Mouse (Mus musculus) thymus, postnatal 36 days (tissue): ENCODE data around the gene Lpcat1.
A peak's percentile ranks its signal among the peaks of the same experiment; 100 is the strongest.

ENCODE experiments used
- DNase-seq, 2 experiments: peaks; one replicate each; pipeline ENCODE4 v3.0.0; 2022; ENCODE audit warnings: mixed read lengths in 2 of 2

Gene Lpcat1

GRCm38 (mm10) chr13:73447478-73447877 lies 19.5 kb upstream of the Lpcat1 start:
- no peak for DNase-seq

GRCm38 (mm10) chr13:73448201-73448600 lies 18.8 kb upstream of the Lpcat1 start:
- no peak for DNase-seq

- no peak for DNase-seq
Measured at GRCm38 (mm10) chr13:73448723-73449122, 18.3 kb upstream of the Lpcat1 start.

DNA sequence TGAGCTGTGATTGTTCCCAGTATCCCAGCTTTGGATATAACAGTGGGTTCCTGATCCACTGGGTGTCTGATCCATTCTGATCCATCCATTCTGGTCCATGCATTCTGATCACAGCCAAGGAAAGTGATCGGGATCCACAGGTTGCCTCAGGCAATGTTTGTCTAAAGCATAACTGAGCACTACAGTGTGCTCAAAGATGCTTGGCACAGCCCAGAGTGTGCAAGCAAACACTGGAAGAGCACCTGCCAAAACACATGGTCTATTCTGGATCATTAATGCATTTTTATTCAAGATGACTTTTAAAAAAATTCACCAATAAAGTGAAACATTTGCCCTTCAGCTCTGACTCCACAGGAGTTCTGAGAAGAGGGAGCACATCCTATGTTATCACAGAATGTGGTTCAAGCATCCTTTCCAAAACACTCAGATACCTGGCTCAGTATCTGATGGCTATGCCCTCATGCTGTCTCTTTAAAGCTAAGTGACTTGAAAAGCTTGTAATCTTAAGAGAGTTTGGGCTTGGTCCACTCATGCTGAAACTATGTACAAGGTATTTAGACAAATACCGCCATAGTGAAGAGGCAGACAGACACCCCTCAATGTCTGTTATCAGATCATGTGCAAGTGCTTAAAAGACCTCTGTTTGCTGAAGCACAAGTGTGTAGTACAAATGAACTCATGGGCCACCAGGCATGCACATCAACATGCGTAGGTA lies 13.3 kb upstream of the Lpcat1 start:
- DNase-seq: no peak

- no peak for DNase-seq
Measured at GRCm38 (mm10) chr13:73455328-73455727, 11.7 kb upstream of the Lpcat1 start.

DNA sequence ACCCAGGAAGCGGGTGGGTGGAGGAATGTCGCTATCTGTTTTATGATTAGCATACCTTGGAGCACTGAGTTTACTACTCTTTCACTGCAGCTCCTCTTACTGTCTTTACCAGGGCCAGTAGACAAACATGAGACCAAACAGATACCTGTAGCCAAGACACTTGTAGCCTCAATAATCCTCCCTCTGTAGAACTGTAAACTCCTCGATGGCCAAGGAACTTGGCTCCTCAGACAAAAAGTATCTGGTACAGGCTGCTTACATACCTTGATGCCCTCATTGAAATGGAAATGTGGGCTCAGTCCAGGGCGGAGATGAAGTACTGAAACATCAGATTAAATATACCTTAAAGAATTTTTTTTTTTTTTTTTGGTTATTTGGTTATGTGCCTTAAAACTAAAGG lies 9.7 kb upstream of the Lpcat1 start:
- DNase-seq: no peak

DNA sequence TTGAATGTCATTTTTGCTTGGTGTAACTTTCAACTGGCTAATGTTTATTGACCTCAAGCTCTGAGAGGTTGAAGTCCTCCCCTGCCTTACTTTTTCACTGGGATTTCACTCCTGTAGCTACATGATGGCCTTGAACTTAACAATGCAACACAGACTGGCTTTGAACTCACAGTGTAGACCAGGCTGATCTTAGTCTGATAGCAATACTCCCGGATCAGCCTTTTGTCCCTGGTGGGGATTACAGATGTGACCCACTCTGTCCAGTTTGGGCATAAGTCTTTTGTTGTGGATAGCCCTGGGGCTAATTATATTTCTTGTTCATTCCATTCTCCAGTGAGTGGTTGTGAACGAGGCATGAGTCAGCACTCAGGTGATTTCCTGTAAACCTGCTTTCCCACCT lies 9.3 kb upstream of the Lpcat1 start:
- DNase-seq: no peak

GRCm38 (mm10) chr13:73458719-73459118 lies 8.3 kb upstream of the Lpcat1 start:
- no peak for DNase-seq

GRCm38 (mm10) chr13:73459189-73459850 lies 7.7 kb upstream of the Lpcat1 start:
- no peak for DNase-seq

DNA sequence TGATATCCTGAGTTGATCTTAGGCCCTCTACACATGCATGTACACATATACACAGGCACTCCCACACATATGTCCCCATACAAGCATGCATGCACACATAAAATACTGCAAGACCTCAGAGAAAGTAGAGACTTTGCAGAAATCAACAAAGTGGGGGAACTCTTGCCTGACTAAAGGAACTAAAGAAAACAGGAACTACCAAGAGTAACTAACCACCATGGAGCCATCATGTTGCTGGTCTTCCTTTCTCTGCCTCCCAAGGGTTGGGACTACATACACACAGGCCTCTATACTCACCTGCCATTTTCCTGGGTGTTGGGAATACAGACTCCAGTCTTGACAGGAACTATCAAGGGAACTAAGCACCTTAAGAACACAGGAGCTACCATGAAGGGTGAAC lies 5.4 kb upstream of the Lpcat1 start:
- DNase-seq: no peak

- no peak for DNase-seq
Measured at GRCm38 (mm10) chr13:73465156-73465555, 1.8 kb upstream of the Lpcat1 start.

DNA sequence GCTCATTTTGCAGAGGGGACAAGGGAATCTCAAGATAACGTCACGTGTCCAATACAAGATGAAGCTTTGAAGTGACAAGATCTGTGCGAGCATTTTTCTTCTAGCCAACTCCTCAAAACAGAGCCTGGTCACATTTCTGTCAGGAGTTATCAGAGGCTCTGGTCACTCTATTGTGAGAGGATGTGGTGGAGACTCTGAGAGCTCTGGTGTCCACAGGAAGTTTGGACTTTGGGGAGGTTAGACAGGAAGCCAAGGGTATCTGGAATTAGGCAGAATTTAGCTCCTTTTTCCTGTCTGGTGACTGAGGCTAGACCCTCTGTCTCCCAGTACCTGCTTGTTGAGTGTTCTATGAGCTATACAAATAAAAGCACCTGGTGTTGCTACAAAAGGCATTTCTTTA lies 586 bp upstream of the Lpcat1 start:
- no peak for DNase-seq

DNA sequence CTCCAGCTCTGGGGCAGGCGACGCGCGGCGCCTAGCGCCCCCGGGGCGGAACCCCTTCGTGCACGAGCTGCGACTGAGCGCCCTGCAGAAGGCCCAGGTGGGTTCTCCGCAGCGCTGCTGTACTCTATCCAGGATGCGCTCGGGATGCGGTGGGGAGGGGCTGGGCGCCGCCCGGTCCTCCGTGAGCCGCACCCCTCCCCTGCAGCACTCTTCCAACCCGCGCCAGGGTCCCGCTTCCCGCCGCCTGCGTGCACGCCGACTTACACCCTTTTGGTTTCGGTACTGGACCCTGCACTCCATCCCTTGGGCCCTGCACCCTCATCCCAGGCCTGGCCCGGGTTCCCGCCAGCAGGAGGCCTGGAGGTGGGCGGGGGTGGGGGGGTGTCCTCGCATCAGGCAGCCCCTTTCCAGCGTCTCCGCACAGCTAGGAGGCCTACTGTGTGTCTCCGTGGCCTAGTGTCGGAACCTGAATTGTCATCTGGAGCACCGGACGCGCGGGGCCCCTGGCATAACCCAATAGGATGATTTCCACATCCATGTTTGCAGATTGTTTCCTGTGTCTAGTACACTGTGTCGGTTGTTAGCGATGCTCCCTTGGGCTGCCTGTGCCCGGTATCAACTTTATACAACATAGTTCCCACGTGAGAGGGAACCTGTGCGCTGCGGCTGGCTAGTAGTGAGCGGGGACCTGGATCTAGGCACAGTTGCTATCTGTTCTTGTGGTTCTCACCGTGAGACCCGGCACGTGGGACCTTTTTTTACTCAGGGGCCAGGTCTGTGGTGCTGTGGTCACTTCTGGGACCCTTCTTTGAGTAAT lies 632 bp downstream of the Lpcat1 start:
- DNase-seq: peak; percentile 69 to 77

DNA sequence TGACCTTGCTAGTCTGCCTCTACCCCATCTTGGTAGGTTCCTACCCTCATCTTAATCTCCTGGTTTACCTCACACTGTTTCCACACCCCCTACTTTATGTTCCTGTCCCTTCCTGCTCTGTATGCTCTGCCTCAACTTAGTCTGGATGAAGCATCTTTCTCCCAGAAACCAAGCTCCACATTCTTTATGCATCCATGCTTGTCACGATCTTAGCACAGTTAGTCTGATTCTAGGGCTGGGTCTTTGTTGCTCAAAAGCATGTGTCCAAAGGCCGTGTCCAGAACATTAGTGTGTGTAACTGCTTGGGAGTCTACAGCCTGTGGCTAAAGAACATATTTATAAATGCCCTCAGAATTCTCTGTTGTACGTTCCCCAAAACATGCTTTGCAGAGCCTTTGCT lies 1.8 kb downstream of the Lpcat1 start:
- no peak for DNase-seq

GRCm38 (mm10) chr13:73469257-73469967 lies 2.4 kb downstream of the Lpcat1 start:
- DNase-seq: peak; percentile 21 to 22

DNA sequence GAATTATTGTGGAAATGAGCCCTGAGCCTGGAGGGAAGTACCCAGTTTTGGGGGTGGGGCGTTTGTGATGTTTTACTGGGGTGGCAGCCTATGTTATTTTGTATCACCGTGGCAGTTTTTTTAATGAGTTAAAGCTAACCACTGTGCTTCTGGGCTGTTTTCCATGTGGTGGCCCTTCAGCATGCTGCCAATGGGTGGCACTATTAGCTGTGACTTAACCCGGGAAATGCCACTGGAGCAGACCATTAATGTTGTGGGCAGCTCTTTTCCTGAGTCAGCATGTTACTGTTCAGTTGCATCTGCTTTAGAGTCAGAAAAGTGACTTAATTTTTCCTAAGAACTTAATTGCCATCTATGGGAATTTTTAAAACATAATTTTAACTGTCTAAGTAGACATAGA lies 5.5 kb downstream of the Lpcat1 start:
- no peak for DNase-seq

DNA sequence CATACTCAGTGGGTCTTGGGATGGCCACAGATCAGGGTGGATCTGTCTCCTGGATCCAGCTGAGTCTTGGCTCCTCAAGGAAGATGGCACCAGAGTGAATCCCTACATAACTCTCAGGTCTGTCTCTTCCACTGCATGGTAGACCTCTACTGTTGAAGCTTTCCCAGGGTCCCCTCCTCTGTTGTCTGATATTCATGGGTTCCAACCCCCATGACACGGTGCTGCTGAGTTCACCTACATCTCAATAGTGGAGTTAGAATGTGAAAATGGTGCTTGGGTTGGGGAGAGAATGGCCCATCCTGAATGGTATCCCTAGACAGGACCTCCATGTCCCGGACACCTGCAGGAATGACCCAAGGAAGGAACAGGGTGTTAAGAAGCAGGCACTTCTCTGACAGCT lies 6.7 kb downstream of the Lpcat1 start:
- DNase-seq: no peak

DNA sequence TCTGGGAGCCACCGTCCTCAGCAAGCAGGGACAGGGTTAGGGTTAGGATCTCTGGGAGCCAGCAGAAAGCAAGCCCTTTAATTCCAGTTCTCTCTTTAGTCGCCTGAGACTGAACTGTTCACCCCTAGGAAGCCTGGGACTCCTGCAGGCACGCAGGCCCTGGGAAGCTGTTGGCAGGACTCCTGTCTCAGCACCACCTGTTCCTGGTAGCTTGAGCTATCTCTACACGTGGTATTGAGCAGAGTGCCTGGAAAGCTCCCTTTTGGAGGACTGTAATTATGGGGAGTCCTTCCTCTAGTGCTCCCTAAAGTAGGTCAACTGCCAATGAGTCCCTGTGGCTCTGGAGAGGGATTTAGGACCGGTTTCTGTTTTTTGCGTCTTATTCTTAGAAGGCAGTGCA lies 7.2 kb downstream of the Lpcat1 start:
- DNase-seq: no peak

DNA sequence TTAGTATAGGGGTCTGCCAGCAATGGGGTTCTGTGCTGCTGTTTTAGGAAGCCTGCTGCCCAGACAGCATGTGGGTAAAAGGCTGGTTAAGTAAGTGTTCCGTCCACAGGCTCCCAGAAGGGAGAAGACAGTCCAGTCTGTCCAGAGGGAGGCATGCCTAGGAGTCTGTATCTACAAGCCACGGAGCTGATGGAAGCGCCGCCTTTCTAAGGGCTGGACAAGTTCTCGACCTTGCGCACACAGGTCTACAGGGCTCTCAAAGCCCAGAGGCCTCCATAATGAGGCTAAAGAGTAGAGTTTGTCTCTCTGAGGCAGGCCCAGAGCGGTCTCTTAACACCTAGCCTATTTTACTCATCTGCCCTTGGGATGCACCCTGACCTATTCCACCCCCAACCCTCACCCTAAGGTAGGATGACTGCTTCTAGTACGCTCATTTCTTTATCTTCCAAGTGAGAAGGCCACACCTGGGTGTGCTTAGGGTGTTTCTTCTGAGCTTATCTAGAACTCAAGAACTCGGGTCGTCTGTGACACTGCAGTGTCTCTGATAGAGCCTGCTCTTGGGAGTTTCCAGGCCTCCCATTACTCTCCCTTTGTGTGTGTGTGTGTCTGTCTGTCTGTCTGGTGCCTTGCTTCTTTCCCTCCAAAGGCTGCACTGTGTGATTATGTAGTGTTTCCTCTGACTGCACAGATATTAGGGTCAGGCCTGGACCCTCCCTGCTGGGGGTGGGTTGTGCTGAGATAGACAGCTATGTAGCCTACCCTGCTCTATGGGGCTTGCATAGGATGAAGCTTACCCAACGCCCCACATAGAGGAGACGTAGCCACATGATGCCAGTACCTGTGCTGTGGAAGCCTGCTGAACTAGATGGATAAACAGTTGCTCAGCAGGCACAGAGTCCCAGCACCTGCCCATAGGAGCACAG lies 8.3 kb downstream of the Lpcat1 start:
- no peak for DNase-seq

- no peak for DNase-seq
Measured at GRCm38 (mm10) chr13:73476259-73476658, 9.3 kb downstream of the Lpcat1 start.

- no peak for DNase-seq
Measured at GRCm38 (mm10) chr13:73476796-73477195, 9.8 kb downstream of the Lpcat1 start.

GRCm38 (mm10) chr13:73477841-73478240 lies 10.8 kb downstream of the Lpcat1 start:
- DNase-seq: no peak
